Mouse (Mus musculus) limb, embryonic 11.5 days (tissue): ENCODE results near the gene Hyal3. TPM values are rescaled to one million over a fixed set of nuclear protein-coding genes. Genes with fewer than 3 reads are reported as not detected.
A peak's percentile ranks its signal among the peaks of the same experiment; 100 is the strongest.

Experiments
- ATAC-seq: fragments of 200-750 bp; cut with Nextera tagmentation; 2 replicates; pipeline ENCODE4 v1.8.0; 2017; ENCODE audit warnings: low read depth; ENCODE audit not compliant: insufficient number of reproducible peaks, low FRiP score, low TSS enrichment
- DNase-seq: peaks from one replicate; pipeline ENCODE4 v3.0.0-alpha.2; 2015; ENCODE audit warnings: low spot score
- H3K27ac ChIP-seq: fragments of 300-500 bp; sonication (generic); replicated peaks from 2 replicates; pipeline ENCODE4 v1.5.1; 2014; ENCODE audit warnings: low read depth, mild to moderate bottlenecking, low read length
- H3K27me3 ChIP-seq: fragments of 300-500 bp; sonication (generic); 2 replicates; pipeline ENCODE4 v1.6.1; 2014; ENCODE audit warnings: mild to moderate bottlenecking, low read length, mixed read lengths; ENCODE audit not compliant: control insufficient read depth, insufficient read depth
- H3K36me3 ChIP-seq: fragments of 300-500 bp; sonication (generic); 2 replicates; pipeline ENCODE4 v1.6.1; 2014; ENCODE audit warnings: mild to moderate bottlenecking, low read length, moderate library complexity, mixed read lengths; ENCODE audit not compliant: control insufficient read depth, insufficient read depth
- H3K4me1 ChIP-seq: fragments of 300-500 bp; sonication (generic); 2 replicates; pipeline ENCODE4 v1.6.1; 2014; ENCODE audit warnings: low read length, mixed read lengths; ENCODE audit not compliant: control insufficient read depth, insufficient read depth
- H3K4me2 ChIP-seq: fragments of 300-500 bp; sonication (generic); 2 replicates; pipeline ENCODE4 v1.6.1; 2014; ENCODE audit warnings: low read depth, mild to moderate bottlenecking, moderate library complexity; ENCODE audit not compliant: severe bottlenecking
- H3K4me3 ChIP-seq: fragments of 300-500 bp; sonication (generic); 2 replicates; pipeline ENCODE4 v1.5.1; 2014; ENCODE audit warnings: low read depth, low read length
- H3K9ac ChIP-seq: fragments of 300-500 bp; sonication (generic); 2 replicates; pipeline ENCODE4 v1.6.1; 2014; ENCODE audit warnings: mild to moderate bottlenecking, low read length
- H3K9me3 ChIP-seq: fragments of 300-500 bp; sonication (generic); 2 replicates; pipeline ENCODE4 v1.6.1; 2016; ENCODE audit warnings: low read length; ENCODE audit not compliant: control insufficient read depth
- WGBS: fragments of 180-500 bp; shearing (Covaris S2); extraction: QIAGEN DNeasy Blood & Tissue Kit; methylation state at CpG from one replicate; pipeline ENCODE4 v1.1.7; 2014; 5-methylcytosine and 5-hydroxymethylcytosine counted together
- polyA plus RNA-seq: library from polyadenylated mRNA; unstranded; fragments of >200 nt; fragmentation: Nextera tagmentation; extraction: Ambion mirVana; gene quantifications from 2 replicates; pipeline ENCODE4 v1.2.1, GENCODE M21; 2014

Hyal3 gene
- polyA plus RNA-seq, 1 experiment from 2014 or later: 0.57 TPM

- Histone ChIP-seq H3K9me3 (no peaks in the 10 kb centered on the region), H3K4me2 (peak within 1 kb of the TSS; percentile 44), H3K36me3 (peaks cover 5% of the 10 kb centered on the region; the same call in 1 of the 2 replicates), H3K9ac (peak within 1 kb of the TSS; percentile 30; the same call in 1 of the 2 replicates), H3K27me3 (no peaks in the 10 kb centered on the region), H3K4me3 (0 out of 2 replicates have a peak within 1 kb of the TSS, but pooled peaks have one; percentile 6), H3K4me1 (peaks cover 37% of the 10 kb centered on the region), H3K27ac (peak within 1 kb of the TSS; percentile 42; the same call in 1 of the 2 replicates)
- peak; percentile 75 for ATAC-seq
- peak; percentile 94 for DNase-seq
- 1% methylated on average over 20 of the region's 20 CpGs for WGBS
Observed at GRCm38 (mm10) chr9:107547026-107547425, 33.6 kb upstream of the Hyal3 start, which contains the start of gene Zmynd10. Gene Zmynd10, plus strand, starts transcription at chr9:107547298.

DNA sequence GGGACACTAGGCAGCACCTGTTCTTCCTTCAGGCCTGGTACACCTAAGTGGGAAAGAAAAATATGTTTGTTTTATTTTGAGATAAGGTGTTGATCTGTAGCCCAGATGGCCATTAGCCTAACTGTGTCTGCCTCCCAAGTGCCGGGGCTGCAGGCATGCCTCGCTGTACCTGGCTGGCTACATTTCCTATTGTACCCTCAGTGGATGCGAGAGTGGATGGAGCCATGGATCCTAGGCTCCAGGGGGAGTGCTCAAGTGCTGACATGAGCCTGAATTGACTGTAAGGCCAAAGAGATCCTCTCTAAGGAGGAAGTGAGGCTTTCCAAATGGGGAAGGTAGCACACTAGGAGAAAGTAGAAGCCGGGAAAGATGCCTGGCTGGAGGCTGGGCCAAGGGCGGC lies 32.7 kb upstream of the Hyal3 start:
- Histone ChIP-seq H3K27ac (no peak overlapping the region), H3K4me3 (no peak overlapping the region), H3K27me3 (no peaks in the 10 kb centered on the region), H3K36me3 (peaks cover 5% of the 10 kb centered on the region; the same call in 1 of the 2 replicates), H3K9me3 (no peaks in the 10 kb centered on the region), H3K4me1 (peaks cover 41% of the 10 kb centered on the region), H3K9ac (no peak overlapping the region), H3K4me2 (no peak overlapping the region)
- 84% methylated on average over 5 of the region's 5 CpGs for WGBS
- DNase-seq (no peak), ATAC-seq (no peak)

DNA sequence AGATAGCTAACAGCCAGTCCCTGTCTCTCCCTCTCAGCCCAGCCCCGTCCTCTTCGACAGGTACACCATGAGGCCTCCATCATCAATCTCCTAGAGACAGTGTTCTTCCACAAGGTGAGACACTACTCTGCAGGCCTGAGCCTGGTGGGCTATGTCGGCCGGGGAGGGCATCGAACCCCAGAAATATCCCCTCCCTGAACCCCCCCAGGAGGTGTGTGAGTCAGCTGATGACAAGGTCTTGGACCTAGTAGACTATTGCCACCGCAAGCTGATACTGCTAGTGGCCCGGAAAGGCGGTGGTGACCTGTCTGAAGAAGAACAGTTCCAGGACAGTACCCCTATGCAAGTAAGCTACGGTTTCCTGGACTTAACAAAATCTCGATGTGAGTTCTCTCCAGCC lies 31.8 kb upstream of the Hyal3 start:
- Histone ChIP-seq H3K27me3 (no peaks in the 10 kb centered on the region), H3K4me2 (no peak overlapping the region), H3K9me3 (no peaks in the 10 kb centered on the region), H3K36me3 (peaks cover 5% of the 10 kb centered on the region; the same call in 1 of the 2 replicates), H3K4me3 (no peak overlapping the region), H3K4me1 (peaks cover 45% of the 10 kb centered on the region), H3K9ac (no peak overlapping the region), H3K27ac (no peak overlapping the region)
- WGBS: 89% methylated on average over 10 of the region's 10 CpGs
- DNase-seq (no peak), ATAC-seq (no peak)

DNA sequence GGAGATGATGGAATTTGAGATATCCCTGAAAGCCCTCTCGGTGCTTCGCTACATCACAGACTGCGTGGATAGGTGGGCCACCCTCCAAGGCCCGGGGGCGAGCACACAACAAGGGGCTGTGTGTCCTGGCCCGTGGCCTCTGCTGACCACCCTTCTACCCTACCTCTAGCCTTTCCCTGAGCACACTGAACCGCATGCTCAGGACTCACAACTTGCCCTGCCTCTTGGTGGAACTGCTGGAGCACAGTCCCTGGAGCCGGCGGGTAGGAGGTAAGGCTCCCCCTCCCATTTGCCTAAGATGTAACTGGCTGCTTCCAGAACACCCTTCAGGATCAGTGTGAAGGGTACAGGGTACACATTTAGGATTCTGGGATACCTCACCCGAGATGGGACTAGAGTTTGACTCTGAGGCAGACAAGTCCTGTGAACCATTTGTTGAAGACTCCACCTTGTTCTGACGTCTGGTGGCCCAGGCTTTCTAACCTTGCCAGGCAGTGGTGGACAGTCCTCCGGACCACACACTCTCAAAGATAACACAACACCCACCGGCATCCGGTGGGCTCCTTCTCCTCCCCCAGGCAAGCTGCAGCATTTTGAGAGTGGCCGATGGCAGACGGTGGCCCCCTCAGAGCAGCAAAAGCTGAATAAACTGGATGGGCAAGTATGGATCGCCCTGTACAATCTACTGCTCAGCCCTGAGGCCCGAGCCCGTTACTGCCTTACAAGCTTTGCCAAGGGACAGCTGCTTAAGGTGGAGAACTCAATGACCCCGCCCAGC lies 31.1 kb upstream of the Hyal3 start:
- H3K27ac ChIP-seq: no peak overlapping the region

GRCm38 (mm10) chr9:107550491-107551116 lies 30.0 kb upstream of the Hyal3 start:
- Histone ChIP-seq H3K4me2 (peak overlapping the region; percentile 96), H3K36me3 (no peaks in the 10 kb centered on the region), H3K4me1 (peaks cover 47% of the 10 kb centered on the region), H3K9me3 (no peaks in the 10 kb centered on the region), H3K9ac (peak overlapping the region; percentile 79; the same call in 1 of the 2 replicates), H3K27me3 (no peaks in the 10 kb centered on the region), H3K27ac (no peak overlapping the region; the same call in 1 of the 2 replicates), H3K4me3 (peak overlapping the region; percentile 52)
- DNase-seq: no peak
- ATAC-seq: no peak
- 28% methylated on average over 23 of the region's 23 CpGs for WGBS

More for the DNA sequence above, 31.1 kb upstream of the Hyal3 start:
- no peak overlapping the region for H3K4me3 ChIP-seq
- no peaks in the 10 kb centered on the region for H3K9me3 ChIP-seq
- no peak overlapping the region; the same call in 1 of the 2 replicates for H3K4me2 ChIP-seq
- 78% methylated on average over 20 of the region's 20 CpGs for WGBS
- H3K36me3 ChIP-seq: peaks cover 2% of the 10 kb centered on the region; the same call in 1 of the 2 replicates
- ATAC-seq (no peak), DNase-seq (no peak)
- H3K27me3 ChIP-seq: no peaks in the 10 kb centered on the region
- H3K4me1 ChIP-seq: peaks cover 45% of the 10 kb centered on the region
- H3K9ac ChIP-seq: no peak overlapping the region

- Histone ChIP-seq H3K9me3 (no peaks in the 10 kb centered on the region), H3K27me3 (no peaks in the 10 kb centered on the region), H3K4me2 (peak within 1 kb of the TSS; percentile 96), H3K9ac (peak within 1 kb of the TSS; percentile 79), H3K4me1 (peaks cover 50% of the 10 kb centered on the region), H3K36me3 (no peaks in the 10 kb centered on the region), H3K4me3 (peak within 1 kb of the TSS; percentile 52), H3K27ac (peak within 1 kb of the TSS; percentile 47)
- DNase-seq: peak; percentile 80
- under 1% methylated on average over 56 of the region's 63 CpGs for WGBS
- ATAC-seq: peak; percentile 14; the same call in 1 of the 2 replicates
Observed at GRCm38 (mm10) chr9:107551117-107551889, 29.3 kb upstream of the Hyal3 start, which contains the start of gene Rassf1. Gene Rassf1, plus strand, starts transcription at chr9:107551555.

DNA sequence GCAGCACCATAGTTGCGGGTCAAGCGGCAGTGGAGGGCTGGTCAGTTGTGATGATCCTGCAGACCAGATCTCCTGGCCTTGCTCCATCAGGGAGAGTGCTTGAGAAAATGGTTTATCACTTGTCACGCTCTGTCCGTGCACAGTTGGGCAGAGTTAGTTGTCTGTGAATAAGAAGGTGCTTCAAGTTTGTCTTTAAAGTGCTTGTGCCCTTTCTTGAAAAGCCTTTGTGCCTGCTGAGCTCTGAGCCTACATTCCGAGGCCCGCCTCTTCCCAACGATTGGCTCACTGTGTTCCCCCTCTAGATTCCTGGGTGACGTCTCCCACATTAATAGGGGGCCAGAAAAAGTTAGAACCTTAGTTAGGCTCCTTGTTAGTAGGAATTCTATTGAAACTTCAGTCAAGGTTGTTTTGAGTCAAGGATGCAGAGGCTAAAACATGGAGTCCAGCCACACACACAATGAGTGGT lies 28.7 kb upstream of the Hyal3 start:
- peak overlapping the region; percentile 79 for H3K9ac ChIP-seq
- peak overlapping the region; percentile 96 for H3K4me2 ChIP-seq
- H3K27ac ChIP-seq: peak overlapping the region; percentile 47
- peak overlapping the region; percentile 52 for H3K4me3 ChIP-seq
- no peaks in the 10 kb centered on the region for H3K9me3 ChIP-seq
- peaks cover 49% of the 10 kb centered on the region for H3K4me1 ChIP-seq
- 6% methylated on average over 8 of the region's 8 CpGs for WGBS
- no peak for DNase-seq
- H3K27me3 ChIP-seq: no peaks in the 10 kb centered on the region
- ATAC-seq: no peak
- H3K36me3 ChIP-seq: no peaks in the 10 kb centered on the region; the same call in 1 of the 2 replicates
